Mouse (Mus musculus) liver, adult 2 months (tissue): Measurements from ENCODE around the gene Ndufb2.

Source experiments
- CTCF ChIP-seq: fragments of 200-500 bp; IDR thresholded peaks from 2 replicates; pipeline ENCODE4 v1.5.1; 2011; ENCODE audit warnings: low read depth, low read length, control low read depth
- POLR2A ChIP-seq: fragments of 200-500 bp; IDR thresholded peaks from 2 replicates; pipeline ENCODE4 v1.6.1; 2011; ENCODE audit warnings: low read length, control low read depth; ENCODE audit not compliant: insufficient read depth; ENCODE audit errors: extremely low read depth

DNA sequence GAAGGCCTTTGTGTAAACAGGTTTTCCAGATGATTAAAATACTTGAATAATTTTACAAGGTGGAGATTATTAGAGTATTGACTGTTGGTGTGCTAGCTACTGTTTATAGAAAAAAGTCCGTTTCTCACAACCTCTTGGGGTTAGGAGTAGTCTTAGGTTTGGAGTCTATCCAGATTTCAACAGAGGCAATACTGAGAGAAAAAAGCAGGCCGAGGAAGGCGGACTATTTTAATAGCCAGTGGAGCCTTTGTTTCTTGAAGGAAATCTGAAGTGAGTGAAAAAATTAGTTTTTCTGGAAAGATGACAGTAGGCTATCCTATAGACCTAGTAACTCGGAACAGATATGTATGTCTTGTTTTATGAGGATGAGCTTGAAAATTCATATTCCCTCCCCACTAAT lies 893 bp upstream of the Ndufb2 start:
- TF ChIP-seq CTCF (no peak), POLR2A (no peak)
